Mouse (Mus musculus) kidney, postnatal 4 days (tissue): ENCODE results near the gene Hipk2.
A peak's percentile ranks its signal among the peaks of the same experiment; 100 is the strongest.

Source experiments
- DNase-seq, 2 experiments: peaks; one replicate each; pipeline ENCODE4 v3.0.0; 2021; ENCODE audit warnings: mixed read lengths in 2 of 2

Hipk2 gene

GRCm38 (mm10) chr6:38901636-38902035, 25.7 kb upstream of the Hipk2 start:
- no peak for DNase-seq

- DNase-seq, result no peak
Measured at GRCm38 (mm10) chr6:38901152-38901551, 25.2 kb upstream of the Hipk2 start.

- DNase-seq, result no peak
Measured at GRCm38 (mm10) chr6:38900479-38901126, 24.6 kb upstream of the Hipk2 start.

- no peak for DNase-seq
Measured at GRCm38 (mm10) chr6:38900073-38900472, 24.1 kb upstream of the Hipk2 start.

GRCm38 (mm10) chr6:38893615-38894014, 17.6 kb upstream of the Hipk2 start:
- no peak for DNase-seq

- DNase-seq, result no peak
Measured at GRCm38 (mm10) chr6:38892017-38892416, 16.1 kb upstream of the Hipk2 start.

GRCm38 (mm10) chr6:38889156-38889555, 13.2 kb upstream of the Hipk2 start:
- no peak for DNase-seq

GRCm38 (mm10) chr6:38887436-38887835, 11.5 kb upstream of the Hipk2 start:
- no peak for DNase-seq

GRCm38 (mm10) chr6:38885132-38885531, 9.2 kb upstream of the Hipk2 start:
- no peak for DNase-seq

- no peak for DNase-seq
Measured at GRCm38 (mm10) chr6:38884482-38884881, 8.5 kb upstream of the Hipk2 start.

GRCm38 (mm10) chr6:38882728-38883171, 6.8 kb upstream of the Hipk2 start:
- DNase-seq, result no peak

GRCm38 (mm10) chr6:38881975-38882374, 6.0 kb upstream of the Hipk2 start:
- DNase-seq, result no peak

- no peak for DNase-seq
Measured at GRCm38 (mm10) chr6:38881468-38881867, 5.5 kb upstream of the Hipk2 start.

GRCm38 (mm10) chr6:38877674-38878073, 1.7 kb upstream of the Hipk2 start:
- DNase-seq, result no peak

- peak; percentile 64 to 76 for DNase-seq
Measured at GRCm38 (mm10) chr6:38875258-38876070, 501 bp downstream of the Hipk2 start, which contains the start of gene Tbxas1. Tbxas1 (plus strand) TSS chr6:38875404.

GRCm38 (mm10) chr6:38874565-38875257, 1.3 kb downstream of the Hipk2 start:
- DNase-seq, result peak; percentile 29 to 47

GRCm38 (mm10) chr6:38874035-38874434, 1.9 kb downstream of the Hipk2 start:
- DNase-seq, result peak; percentile 72 to 81

GRCm38 (mm10) chr6:38873316-38873715, 2.6 kb downstream of the Hipk2 start:
- no peak for DNase-seq

- DNase-seq, result peak in 1 of 2 experiments; percentile 39
Measured at GRCm38 (mm10) chr6:38871051-38871450, 4.9 kb downstream of the Hipk2 start.

GRCm38 (mm10) chr6:38870070-38870469, 5.9 kb downstream of the Hipk2 start:
- no peak for DNase-seq

GRCm38 (mm10) chr6:38868974-38869373, 7.0 kb downstream of the Hipk2 start:
- no peak for DNase-seq

- no peak for DNase-seq
Measured at GRCm38 (mm10) chr6:38867291-38867690, 8.7 kb downstream of the Hipk2 start.

- no peak for DNase-seq
Measured at GRCm38 (mm10) chr6:38866761-38867160, 9.2 kb downstream of the Hipk2 start.
